Mouse (Mus musculus) lung, embryonic 15.5 days (tissue): ENCODE results near the gene Ahcy. TPM values are rescaled to one million over a fixed set of nuclear protein-coding genes. Genes with fewer than 3 reads are reported as not detected.
"Not testable (repeated sequence)": the region's sequence is repeated elsewhere in the genome, so short reads cannot be mapped to it uniquely, and the experiment has no call there.

Source experiments
- ATAC-seq: fragments of 200-750 bp; cut with Nextera tagmentation; 2 replicates; pipeline ENCODE4 v1.8.0; 2017; ENCODE audit warnings: moderate number of reproducible peaks, borderline replicate concordance; ENCODE audit not compliant: low FRiP score, low TSS enrichment; ENCODE audit errors: extremely low read depth
- H3K27ac ChIP-seq: fragments of 300-500 bp; sonication (generic); 2 replicates; pipeline ENCODE4 v1.5.1; 2015; ENCODE audit warnings: moderate library complexity, mild to moderate bottlenecking, inconsistent platforms
- H3K27me3 ChIP-seq: fragments of 300-500 bp; sonication (generic); 2 replicates; pipeline ENCODE4 v1.6.1; 2015; ENCODE audit warnings: inconsistent platforms
- H3K36me3 ChIP-seq: fragments of 300-500 bp; sonication (generic); 2 replicates; pipeline ENCODE4 v1.6.1; 2015; ENCODE audit warnings: inconsistent platforms
- H3K4me1 ChIP-seq: fragments of 300-500 bp; sonication (generic); 2 replicates; pipeline ENCODE4 v1.6.1; 2015; ENCODE audit warnings: inconsistent platforms
- H3K4me2 ChIP-seq: fragments of 300-500 bp; sonication (generic); 2 replicates; pipeline ENCODE4 v1.6.1; 2015; ENCODE audit warnings: inconsistent platforms, mild to moderate bottlenecking, moderate library complexity
- H3K4me3 ChIP-seq: fragments of 300-500 bp; sonication (generic); 2 replicates; pipeline ENCODE4 v1.5.1; 2015; ENCODE audit warnings: mild to moderate bottlenecking, inconsistent platforms
- H3K9ac ChIP-seq: fragments of 300-500 bp; sonication (generic); 2 replicates; pipeline ENCODE4 v1.6.1; 2015; ENCODE audit warnings: inconsistent platforms
- H3K9me3 ChIP-seq: fragments of 300-500 bp; sonication (generic); 2 replicates; pipeline ENCODE4 v1.6.1; 2016; ENCODE audit warnings: inconsistent platforms
- WGBS: fragments of 180-500 bp; shearing (Covaris S2); methylation state at CpG from one replicate; pipeline ENCODE4 v1.1.7; 2015; 5-methylcytosine and 5-hydroxymethylcytosine counted together
- polyA plus RNA-seq: library from polyadenylated mRNA; unstranded; fragments of >200 nt; fragmentation: Nextera tagmentation; extraction: Ambion mirVana; gene quantifications from 2 replicates; pipeline ENCODE4 v1.2.1, GENCODE M21; 2015

The Ahcy gene
- polyA plus RNA-seq: 61.9 and 62.3 TPM in 2 replicates

DNA sequence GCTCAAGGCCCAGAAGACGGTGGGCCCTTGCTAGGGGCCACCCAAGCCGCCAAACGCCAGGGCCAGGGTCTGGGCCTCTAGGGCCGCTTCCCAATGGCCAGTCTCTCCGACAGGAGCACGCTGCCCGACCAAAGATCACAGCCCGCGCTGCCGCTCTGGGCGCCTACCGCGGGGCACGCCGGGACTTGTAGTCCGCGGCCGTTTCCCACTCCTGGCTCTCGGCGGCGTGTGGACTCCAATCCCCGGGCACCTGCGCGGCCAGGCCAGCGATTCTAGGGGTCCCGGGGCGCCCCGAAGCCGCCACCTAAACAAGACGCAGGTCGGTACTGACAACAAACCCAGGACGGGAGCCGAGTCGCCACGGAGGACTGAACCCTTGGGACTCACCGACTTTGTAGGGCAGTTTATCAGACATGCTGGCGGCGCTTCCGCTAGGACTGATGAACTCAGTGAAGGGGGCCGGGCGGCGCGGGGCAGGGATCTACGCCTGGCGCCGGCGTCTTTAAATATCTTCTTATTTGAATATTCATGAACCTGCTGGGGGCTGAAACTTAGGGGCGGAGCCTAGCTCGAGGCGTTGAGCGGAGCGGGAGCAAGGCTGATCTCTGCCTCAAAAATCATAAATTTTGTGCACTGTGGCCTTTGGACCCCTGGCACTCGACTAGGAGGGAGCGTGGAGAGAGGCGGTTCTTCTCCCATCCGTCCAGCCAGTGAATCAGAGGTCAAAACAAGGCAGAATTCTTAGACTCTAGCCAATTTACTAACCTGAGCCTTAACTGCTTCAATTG, at the start of gene Ahcy:
Gene Ahcy (minus strand): TSS at position 520 of the 788 bp plus-strand sequence.
- WGBS: 2% methylated on average over 56 of the region's 56 CpGs
- H3K36me3 ChIP-seq: no peaks in the 10 kb centered on the region
- H3K9me3 ChIP-seq: no peaks in the 10 kb centered on the region
- no peaks in the 10 kb centered on the region for H3K27me3 ChIP-seq
- ATAC-seq: peak; percentile 96
- H3K4me3 ChIP-seq: peak within 1 kb of the TSS; percentile 71
- H3K27ac ChIP-seq: peak within 1 kb of the TSS; percentile 68
- H3K9ac ChIP-seq: peak within 1 kb of the TSS; percentile 76
- peak within 1 kb of the TSS; percentile 83 for H3K4me2 ChIP-seq
- peaks cover 19% of the 10 kb centered on the region for H3K4me1 ChIP-seq

DNA sequence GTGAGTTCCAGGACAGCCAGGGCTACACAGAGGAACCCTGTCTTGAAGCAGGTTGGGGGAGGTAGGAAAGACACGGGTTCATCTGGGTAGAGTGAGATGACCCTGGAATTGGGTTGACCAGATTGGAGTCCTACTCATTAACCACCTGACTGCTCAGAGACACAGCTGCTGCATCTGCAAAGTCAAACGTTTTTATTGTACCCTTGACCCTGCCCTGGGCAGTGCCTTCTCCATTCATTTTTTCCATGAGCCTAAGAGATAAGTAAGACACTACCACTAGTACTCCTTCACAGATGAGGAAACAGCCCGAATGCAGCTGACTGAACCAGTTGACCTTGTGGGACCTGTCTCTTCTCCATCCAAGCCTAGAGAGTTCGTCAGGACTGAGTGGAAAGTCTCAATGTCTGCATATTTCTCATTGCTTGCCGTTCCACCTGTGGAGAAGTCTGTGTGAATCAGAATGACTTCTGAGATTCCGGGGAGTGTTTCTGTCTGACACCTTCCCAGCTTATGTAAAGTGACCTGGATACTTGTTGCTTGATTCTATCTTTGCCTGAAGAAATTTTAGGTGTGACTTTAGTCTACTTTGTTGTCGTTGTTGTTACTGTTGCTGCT, 41.0 kb upstream of the Ahcy start:
- H3K27me3 ChIP-seq: no peaks in the 10 kb centered on the region
- H3K4me3 ChIP-seq: no peak overlapping the region
- no peaks in the 10 kb centered on the region for H3K36me3 ChIP-seq
- WGBS: 59% methylated on average over 7 of the region's 7 CpGs
- H3K4me1 ChIP-seq: no peaks in the 10 kb centered on the region
- H3K4me2 ChIP-seq: no peak overlapping the region
- no peaks in the 10 kb centered on the region for H3K9me3 ChIP-seq
- H3K27ac ChIP-seq: no peak overlapping the region
- H3K9ac ChIP-seq: no peak overlapping the region
- ATAC-seq: no peak

- not testable (repeated sequence) for H3K4me2 ChIP-seq
These were observed 33.0 kb upstream of the Ahcy start for GRCm38 (mm10) chr2:155107276-155107675.

DNA sequence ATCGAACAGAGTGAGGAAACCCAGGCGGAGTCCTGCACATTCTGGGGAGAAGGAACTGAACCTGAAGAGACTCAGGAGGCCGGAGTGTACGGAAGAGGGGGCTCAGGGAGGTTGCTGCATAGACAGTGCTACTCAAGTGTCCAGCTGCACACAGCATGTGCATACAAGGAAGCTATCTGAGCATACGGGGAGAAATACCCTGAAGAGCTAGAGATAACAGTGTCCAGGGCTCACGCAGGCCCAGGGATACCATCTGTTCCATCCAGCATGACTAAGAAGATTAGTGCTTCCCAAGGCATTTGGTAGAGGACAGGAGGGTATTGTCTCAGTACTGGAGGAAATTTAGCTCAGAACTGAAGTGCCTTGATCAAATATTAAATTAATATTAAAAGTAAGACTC, 29.3 kb upstream of the Ahcy start:
- ATAC-seq: no peak
- no peaks in the 10 kb centered on the region for H3K9me3 ChIP-seq
- 74% methylated on average over 6 of the region's 6 CpGs for WGBS
- no peaks in the 10 kb centered on the region for H3K27me3 ChIP-seq
- H3K36me3 ChIP-seq: no peaks in the 10 kb centered on the region
- H3K4me1 ChIP-seq: no peaks in the 10 kb centered on the region
- H3K4me2 ChIP-seq: no peak overlapping the region
- H3K27ac ChIP-seq: no peak overlapping the region
- no peak overlapping the region for H3K4me3 ChIP-seq
- no peak overlapping the region for H3K9ac ChIP-seq

More at GRCm38 (mm10) chr2:155107276-155107675, 33.0 kb upstream of the Ahcy start:
- H3K9ac ChIP-seq, H3K9me3 ChIP-seq, H3K36me3 ChIP-seq, H3K4me1 ChIP-seq, H3K27me3 ChIP-seq, H3K4me3 ChIP-seq, ATAC-seq, H3K27ac ChIP-seq: not testable (repeated sequence)
- 78% methylated on average over 9 of the region's 9 CpGs for WGBS

GRCm38 (mm10) chr2:155101761-155102181, 27.5 kb upstream of the Ahcy start:
- H3K9me3 ChIP-seq: no peaks in the 10 kb centered on the region
- no peaks in the 10 kb centered on the region for H3K27me3 ChIP-seq
- no peaks in the 10 kb centered on the region for H3K4me1 ChIP-seq
- H3K4me3 ChIP-seq: no peak overlapping the region
- H3K27ac ChIP-seq: no peak overlapping the region
- H3K4me2 ChIP-seq: no peak overlapping the region
- H3K9ac ChIP-seq: no peak overlapping the region
- H3K36me3 ChIP-seq: no peaks in the 10 kb centered on the region
- 53% methylated on average over 6 of the region's 6 CpGs for WGBS
- no peak for ATAC-seq

- Histone ChIP-seq H3K4me1 (no peaks in the 10 kb centered on the region), H3K27me3 (no peaks in the 10 kb centered on the region), H3K36me3 (no peaks in the 10 kb centered on the region), H3K4me2 (no peak overlapping the region), H3K4me3 (no peak overlapping the region), H3K27ac (no peak overlapping the region), H3K9me3 (no peaks in the 10 kb centered on the region), H3K9ac (no peak overlapping the region)
- no peak for ATAC-seq
- 88% methylated on average over 3 of the region's 3 CpGs for WGBS
These were observed 26.5 kb upstream of the Ahcy start for GRCm38 (mm10) chr2:155100796-155101259.

- no peak overlapping the region for H3K4me2 ChIP-seq
- H3K36me3 ChIP-seq: no peaks in the 10 kb centered on the region
- no peak overlapping the region for H3K4me3 ChIP-seq
- no peak overlapping the region for H3K9ac ChIP-seq
- H3K4me1 ChIP-seq: no peaks in the 10 kb centered on the region
- no peak overlapping the region for H3K27ac ChIP-seq
- ATAC-seq: no peak
- no peaks in the 10 kb centered on the region for H3K9me3 ChIP-seq
- H3K27me3 ChIP-seq: no peaks in the 10 kb centered on the region
- 69% methylated on average over 13 of the region's 14 CpGs for WGBS
These were observed 25.9 kb upstream of the Ahcy start for GRCm38 (mm10) chr2:155099994-155100795.

GRCm38 (mm10) chr2:155099421-155099820, 25.1 kb upstream of the Ahcy start:
- Histone ChIP-seq H3K4me2 (no peak overlapping the region), H3K27ac (no peak overlapping the region), H3K9me3 (no peaks in the 10 kb centered on the region), H3K4me1 (no peaks in the 10 kb centered on the region), H3K27me3 (no peaks in the 10 kb centered on the region), H3K4me3 (no peak overlapping the region), H3K9ac (no peak overlapping the region), H3K36me3 (no peaks in the 10 kb centered on the region)
- 55% methylated on average over 7 of the region's 7 CpGs for WGBS
- no peak for ATAC-seq

GRCm38 (mm10) chr2:155098720-155099380, 24.6 kb upstream of the Ahcy start:
- ATAC-seq: no peak
- Histone ChIP-seq H3K4me1 (no peaks in the 10 kb centered on the region), H3K4me3 (no peak overlapping the region), H3K4me2 (no peak overlapping the region), H3K9me3 (no peaks in the 10 kb centered on the region), H3K27ac (no peak overlapping the region), H3K9ac (no peak overlapping the region), H3K27me3 (no peaks in the 10 kb centered on the region), H3K36me3 (no peaks in the 10 kb centered on the region)
- 83% methylated on average over 9 of the region's 9 CpGs for WGBS

DNA sequence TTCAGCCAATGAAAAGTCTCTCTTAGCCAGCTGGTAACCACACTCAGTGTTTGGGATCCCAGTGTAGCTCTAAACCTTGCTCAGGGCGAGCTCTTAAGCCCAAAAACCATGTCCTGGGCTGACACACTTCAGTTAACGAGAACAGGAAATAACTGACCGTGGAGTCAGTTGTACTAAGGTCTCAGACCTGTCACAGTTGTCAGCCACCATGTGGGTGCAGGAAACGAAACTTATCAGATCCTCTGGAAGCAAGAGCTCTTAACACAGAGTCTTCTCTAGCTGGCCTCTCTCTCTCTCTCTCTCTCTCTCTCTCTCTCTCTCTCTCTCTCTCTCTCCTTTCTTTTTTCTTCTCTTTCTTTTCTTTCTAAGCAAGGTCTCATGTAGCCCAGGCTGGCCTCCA, 19.1 kb upstream of the Ahcy start:
- Histone ChIP-seq H3K27me3 (no peaks in the 10 kb centered on the region), H3K4me2 (no peak overlapping the region), H3K4me1 (no peaks in the 10 kb centered on the region), H3K9me3 (no peaks in the 10 kb centered on the region), H3K27ac (no peak overlapping the region), H3K36me3 (no peaks in the 10 kb centered on the region), H3K4me3 (no peak overlapping the region), H3K9ac (no peak overlapping the region)
- no peak for ATAC-seq
- 24% methylated on average over 4 of the region's 4 CpGs for WGBS

DNA sequence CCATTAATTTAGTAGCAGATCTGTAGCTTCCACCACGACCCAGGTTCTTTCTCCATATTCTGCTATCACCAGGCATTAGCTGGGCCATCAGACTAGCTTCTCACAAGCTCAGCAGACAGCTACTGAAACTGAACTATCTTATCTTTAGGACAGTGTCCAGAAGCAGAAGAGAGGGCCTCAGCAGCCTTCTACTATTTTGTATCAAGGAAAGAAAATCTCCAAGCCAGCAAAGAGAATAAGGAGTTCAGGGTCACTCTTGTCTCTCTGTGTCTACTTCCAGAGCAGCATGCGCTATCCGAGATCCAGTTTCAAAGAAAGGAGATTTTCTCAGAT, 17.4 kb upstream of the Ahcy start:
- H3K27ac ChIP-seq: no peak overlapping the region
- H3K4me2 ChIP-seq: no peak overlapping the region
- H3K36me3 ChIP-seq: no peaks in the 10 kb centered on the region
- H3K4me1 ChIP-seq: no peaks in the 10 kb centered on the region
- H3K4me3 ChIP-seq: no peak overlapping the region
- ATAC-seq: no peak
- H3K9me3 ChIP-seq: no peaks in the 10 kb centered on the region
- no peak overlapping the region for H3K9ac ChIP-seq
- 73% methylated on average over 3 of the region's 3 CpGs for WGBS
- H3K27me3 ChIP-seq: no peaks in the 10 kb centered on the region
